Comparison of ENCODE assay signal across 9 mouse cellular contexts in the genomic region with DNA sequence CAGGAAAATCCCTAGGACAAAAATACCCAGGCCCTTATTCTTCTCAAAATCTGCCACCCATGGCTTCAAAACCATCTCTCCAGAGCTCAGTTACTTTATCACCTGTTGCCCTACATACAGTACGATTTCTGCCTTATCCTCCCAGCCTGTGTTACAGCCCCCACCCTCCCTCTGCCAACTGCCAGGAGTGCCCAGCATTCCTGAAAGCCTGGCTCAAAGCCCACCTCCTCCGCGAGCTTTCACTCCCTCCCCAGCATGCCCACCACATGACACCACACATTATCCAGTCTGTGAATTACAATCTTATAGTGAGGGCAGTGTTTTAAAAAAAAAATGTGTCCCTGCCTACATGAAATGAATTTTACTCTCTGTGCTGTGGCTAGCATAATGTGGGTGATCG.
DNase-seq lines count a peak whose midpoint lies in the region; ATAC-seq lines count a peak whose summit lies in the region.
"Had no signal": no experiment of that assay in that cellular context is flagged by ENCODE, and none has a peak within 500 bp of the region (broad histone marks: within the 10 kb centered on the region; RNA-seq: fewer than 3 reads in every experiment).

No protein-coding gene starts in this region.

- H3K4me2 ChIP-seq in hindbrain, embryonic 13.5 days: no peak overlapping the region
- H3K4me2 ChIP-seq in hindbrain, embryonic 12.5 days (replicated peaks): no peak overlapping the region
- no peak overlapping the region for H3K4me2 ChIP-seq in forebrain, embryonic 16.5 days (ENCODE audit: low read length)
- H3K4me2 ChIP-seq in heart, embryonic 16.5 days (ENCODE audit: low read depth, low read length): no peak overlapping the region
- H3K4me2 ChIP-seq in lung, embryonic 16.5 days (ENCODE audit: low read depth, low read length): no peak overlapping the region

- WGBS in hindbrain, embryonic 13.5 days: 61% methylated on average over 4 of the region's 4 CpGs
- WGBS in hindbrain, embryonic 12.5 days: 72% methylated on average over 4 of the region's 4 CpGs
- WGBS in forebrain, embryonic 16.5 days: 23% methylated on average over 4 of the region's 4 CpGs
- 35% methylated on average over 4 of the region's 4 CpGs for WGBS in heart, embryonic 16.5 days
- WGBS in lung, embryonic 16.5 days: 53% methylated on average over 4 of the region's 4 CpGs

- no peaks in the 10 kb centered on the region for H3K27me3 ChIP-seq in hindbrain, embryonic 13.5 days
- no peaks in the 10 kb centered on the region for H3K27me3 ChIP-seq in hindbrain, embryonic 12.5 days
- H3K27me3 ChIP-seq in forebrain, embryonic 16.5 days (replicated peaks; ENCODE audit: control insufficient read depth, insufficient read depth, low read length): no peaks in the 10 kb centered on the region
- no peaks in the 10 kb centered on the region for H3K27me3 ChIP-seq in heart, embryonic 16.5 days (ENCODE audit: control insufficient read depth, insufficient read depth, low read length)
- H3K27me3 ChIP-seq in lung, embryonic 16.5 days (ENCODE audit: control insufficient read depth, insufficient read depth, low read depth, low read length): no peaks in the 10 kb centered on the region
- H3K27me3 ChIP-seq: megakaryocyte, embryonic 14.5 days had no signal

- no peaks in the 10 kb centered on the region; the same call in 1 of the 2 replicates for H3K4me1 ChIP-seq in hindbrain, embryonic 13.5 days (replicated peaks)
- H3K4me1 ChIP-seq in hindbrain, embryonic 12.5 days: no peaks in the 10 kb centered on the region
- H3K4me1 ChIP-seq in forebrain, embryonic 16.5 days (replicated peaks; ENCODE audit: control insufficient read depth, insufficient read depth, low read length): peaks cover 6% of the 10 kb centered on the region
- peaks cover 17% of the 10 kb centered on the region; the same call in 1 of the 2 replicates for H3K4me1 ChIP-seq in heart, embryonic 16.5 days (ENCODE audit: control insufficient read depth, insufficient read depth, low read length)
- H3K4me1 ChIP-seq in lung, embryonic 16.5 days (replicated peaks; ENCODE audit: control insufficient read depth, insufficient read depth, low read length): 0 out of 2 replicates have a peak, but pooled peaks cover 3% of the 10 kb centered on the region

- H3K9ac ChIP-seq in hindbrain, embryonic 13.5 days: no peak overlapping the region
- H3K9ac ChIP-seq in hindbrain, embryonic 12.5 days: no peak overlapping the region
- no peak overlapping the region for H3K9ac ChIP-seq in forebrain, embryonic 16.5 days (replicated peaks; ENCODE audit: low read depth, low read length)
- H3K9ac ChIP-seq in heart, embryonic 16.5 days (ENCODE audit: low read length): no peak overlapping the region
- H3K9ac ChIP-seq in lung, embryonic 16.5 days (ENCODE audit: low read length): no peak overlapping the region

- H3K4me3 ChIP-seq in hindbrain, embryonic 13.5 days: no peak overlapping the region
- no peak overlapping the region for H3K4me3 ChIP-seq in hindbrain, embryonic 12.5 days
- H3K4me3 ChIP-seq in forebrain, embryonic 16.5 days (replicated peaks; ENCODE audit: low read length): no peak overlapping the region
- H3K4me3 ChIP-seq in heart, embryonic 16.5 days (ENCODE audit: low read length): no peak overlapping the region
- no peak overlapping the region for H3K4me3 ChIP-seq in lung, embryonic 16.5 days (ENCODE audit: low read length)
- H3K4me3 ChIP-seq: megakaryocyte, embryonic 14.5 days had no signal

- DNase-seq in c-Kit-positive CD71-positive TER-119-positive erythroid progenitor cells, embryonic 14.5 days (ENCODE audit: low spot score): no peak
- no peak for DNase-seq in embryo, embryonic 9.5 days (ENCODE audit: extremely low spot score)
- no peak for DNase-seq in urinary bladder, adult 2 months (ENCODE audit: low spot score)

- no peak overlapping the region for H3K27ac ChIP-seq in hindbrain, embryonic 13.5 days
- H3K27ac ChIP-seq in hindbrain, embryonic 12.5 days: no peak overlapping the region
- H3K27ac ChIP-seq in forebrain, embryonic 16.5 days (ENCODE audit: low read length): no peak overlapping the region
- H3K27ac ChIP-seq in heart, embryonic 16.5 days (ENCODE audit: low read length): peak overlapping the region; percentile 78
- H3K27ac ChIP-seq in lung, embryonic 16.5 days (ENCODE audit: low read length): no peak overlapping the region

- H3K36me3 ChIP-seq in hindbrain, embryonic 13.5 days: no peaks in the 10 kb centered on the region
- H3K36me3 ChIP-seq in hindbrain, embryonic 12.5 days: no peaks in the 10 kb centered on the region
- no peaks in the 10 kb centered on the region for H3K36me3 ChIP-seq in forebrain, embryonic 16.5 days (ENCODE audit: control insufficient read depth, insufficient read depth)
- no peaks in the 10 kb centered on the region for H3K36me3 ChIP-seq in heart, embryonic 16.5 days (ENCODE audit: control insufficient read depth, insufficient read depth)
- no peaks in the 10 kb centered on the region for H3K36me3 ChIP-seq in lung, embryonic 16.5 days (ENCODE audit: control insufficient read depth, insufficient read depth, low read length)

- ATAC-seq in hindbrain, embryonic 13.5 days (ENCODE audit: low FRiP score): 0 out of 2 replicates have a peak, but pooled peaks have one; percentile 52
- no peak for ATAC-seq in hindbrain, embryonic 12.5 days (ENCODE audit: low FRiP score)
- ATAC-seq in forebrain, embryonic 16.5 days: peak; percentile 88
- ATAC-seq in heart, embryonic 16.5 days (replicated peaks; ENCODE audit: extremely low read depth, insufficient read depth, low FRiP score): peak; percentile 91
- peak; percentile 71 for ATAC-seq in lung, embryonic 16.5 days (ENCODE audit: low read depth)

- H3K9me3 ChIP-seq in hindbrain, embryonic 13.5 days: no peaks in the 10 kb centered on the region
- H3K9me3 ChIP-seq in hindbrain, embryonic 12.5 days (replicated peaks): no peaks in the 10 kb centered on the region
- no peaks in the 10 kb centered on the region for H3K9me3 ChIP-seq in forebrain, embryonic 16.5 days (ENCODE audit: control insufficient read depth, low read length)
- no peaks in the 10 kb centered on the region for H3K9me3 ChIP-seq in heart, embryonic 16.5 days (replicated peaks; ENCODE audit: control insufficient read depth, low read length)
- no peaks in the 10 kb centered on the region for H3K9me3 ChIP-seq in lung, embryonic 16.5 days (ENCODE audit: control insufficient read depth, low read length)
